Mouse (Mus musculus) A20 (cell line): ENCODE measurements around the gene Cadps2.

Experiments
- DNase-seq: peaks from one replicate; pipeline ENCODE4 v3.0.0-alpha.2; 2011; ENCODE audit warnings: low read depth, low spot score

The Cadps2 gene

GRCm38 (mm10) chr6:23839009-23839811 is at the start of gene Cadps2:
Gene Cadps2, minus strand, starts transcription at chr6:23839421.
- no peak for DNase-seq

GRCm38 (mm10) chr6:23886418-23886817 is 47.2 kb upstream of the Cadps2 start:
- no peak for DNase-seq

- DNase-seq, result no peak
These were observed 37.7 kb upstream of the Cadps2 start for GRCm38 (mm10) chr6:23876765-23877408.

GRCm38 (mm10) chr6:23876363-23876762 is 37.1 kb upstream of the Cadps2 start:
- DNase-seq, result no peak

- DNase-seq, result no peak
These were observed 34.6 kb upstream of the Cadps2 start for GRCm38 (mm10) chr6:23873812-23874211.

- DNase-seq, result no peak
These were observed 34.0 kb upstream of the Cadps2 start for GRCm38 (mm10) chr6:23873231-23873630.

- DNase-seq, result no peak
These were observed 30.8 kb upstream of the Cadps2 start for GRCm38 (mm10) chr6:23869971-23870370.

- DNase-seq, result no peak
These were observed 27.1 kb upstream of the Cadps2 start for GRCm38 (mm10) chr6:23866298-23866697.

- no peak for DNase-seq
These were observed 14.2 kb upstream of the Cadps2 start for GRCm38 (mm10) chr6:23853464-23853863.

GRCm38 (mm10) chr6:23840001-23840400 is 780 bp upstream of the Cadps2 start:
- no peak for DNase-seq

- no peak for DNase-seq
These were observed 716 bp downstream of the Cadps2 start for GRCm38 (mm10) chr6:23838401-23839008.

GRCm38 (mm10) chr6:23837631-23838030 is 1.6 kb downstream of the Cadps2 start:
- DNase-seq, result no peak

- DNase-seq, result no peak
These were observed 2.1 kb downstream of the Cadps2 start for GRCm38 (mm10) chr6:23837127-23837526.

- DNase-seq, result no peak
These were observed 2.5 kb downstream of the Cadps2 start for GRCm38 (mm10) chr6:23836694-23837093.

GRCm38 (mm10) chr6:23835552-23835951 is 3.7 kb downstream of the Cadps2 start:
- no peak for DNase-seq

GRCm38 (mm10) chr6:23830741-23831140 is 8.5 kb downstream of the Cadps2 start:
- DNase-seq, result no peak

- DNase-seq, result no peak
These were observed 9.9 kb downstream of the Cadps2 start for GRCm38 (mm10) chr6:23829338-23829737.

- DNase-seq, result no peak
These were observed 17.4 kb downstream of the Cadps2 start for GRCm38 (mm10) chr6:23821819-23822218.

GRCm38 (mm10) chr6:23810087-23810486 is 29.1 kb downstream of the Cadps2 start:
- DNase-seq, result no peak

- no peak for DNase-seq
These were observed 29.9 kb downstream of the Cadps2 start for GRCm38 (mm10) chr6:23809344-23809743.

GRCm38 (mm10) chr6:23805333-23805732 is 33.9 kb downstream of the Cadps2 start:
- no peak for DNase-seq

GRCm38 (mm10) chr6:23791822-23792221 is 47.4 kb downstream of the Cadps2 start:
- DNase-seq, result no peak

GRCm38 (mm10) chr6:23777641-23778040 is 61.6 kb downstream of the Cadps2 start:
- DNase-seq, result no peak
